Mouse (Mus musculus) heart, adult 2 months (tissue): ENCODE data around the gene Mterf2.

ENCODE experiments used
- EP300 ChIP-seq: fragments of 200-500 bp; IDR thresholded peaks from 2 replicates; pipeline ENCODE4 v1.6.1; 2011; ENCODE audit warnings: low read depth, low read length, control low read depth; ENCODE audit not compliant: insufficient read depth
- POLR2A ChIP-seq: fragments of 200-500 bp; IDR thresholded peaks from 2 replicates; pipeline ENCODE4 v1.6.1; 2011; ENCODE audit warnings: mild to moderate bottlenecking, low read depth, low read length, control low read depth; ENCODE audit not compliant: insufficient read depth

DNA sequence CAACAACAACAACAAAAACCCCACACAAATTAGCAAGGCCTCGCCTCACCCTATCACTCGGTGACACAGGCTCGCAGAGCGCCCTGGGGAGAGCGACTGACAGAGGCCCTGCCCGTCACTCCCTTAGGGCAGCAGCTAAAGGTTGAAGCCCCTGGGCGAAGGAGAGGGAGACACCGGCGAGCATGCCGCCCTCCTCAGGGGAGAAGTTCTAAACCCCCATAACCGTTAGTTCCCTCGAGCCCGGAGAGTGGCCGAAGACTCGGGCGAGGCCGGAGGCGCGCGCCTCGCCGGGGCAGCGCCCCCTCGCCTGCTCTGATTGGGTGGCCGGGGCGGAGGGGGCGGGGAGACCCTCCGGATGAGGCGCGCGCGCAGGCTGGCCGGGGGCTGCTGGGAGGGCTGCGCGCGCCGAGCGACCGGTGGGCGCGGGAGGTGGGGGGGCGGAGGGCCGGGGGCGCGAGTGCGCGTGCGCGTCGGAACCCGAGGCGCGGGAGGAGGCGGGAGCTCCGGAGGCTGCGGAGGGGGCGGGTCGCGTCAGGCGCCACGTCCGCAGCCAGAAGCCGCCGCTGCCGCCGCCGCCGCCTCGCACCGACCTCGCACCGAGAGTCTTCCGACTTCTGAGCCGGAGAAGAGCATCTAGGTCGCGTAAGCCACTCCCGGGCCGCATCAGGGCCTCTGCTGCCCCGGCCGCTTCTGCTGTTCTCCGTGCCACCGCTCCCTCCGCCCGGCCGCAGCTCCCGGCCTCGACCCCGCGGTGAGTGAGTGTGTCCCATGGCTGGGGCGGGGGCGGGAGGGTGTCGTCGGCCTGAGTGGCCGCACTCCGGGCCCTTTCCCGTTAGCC is 25.4 kb downstream of the Mterf2 start, which contains the start of the genes Fhl4 and Tmem263:
- TF ChIP-seq EP300 (no peak), POLR2A (peak; percentile 76)
